Mouse (Mus musculus) thymus, adult 2 months (tissue): ENCODE data around the gene Olfr827.

Experiments used
- CTCF ChIP-seq: fragments of 200-500 bp; IDR thresholded peaks from 2 replicates; pipeline ENCODE4 v1.5.1; 2012; ENCODE audit warnings: mild to moderate bottlenecking, control low read depth, low read length, moderate library complexity, borderline replicate concordance; ENCODE audit not compliant: control insufficient read depth, poor library complexity, insufficient read depth; ENCODE audit errors: extremely low read depth
- POLR2A ChIP-seq: fragments of 200-500 bp; IDR thresholded peaks from 2 replicates; pipeline ENCODE4 v1.6.1; 2012; ENCODE audit warnings: mild to moderate bottlenecking, low read length, control low read depth, moderate library complexity; ENCODE audit not compliant: control insufficient read depth, poor library complexity, insufficient read depth; ENCODE audit errors: extremely low read depth

DNA sequence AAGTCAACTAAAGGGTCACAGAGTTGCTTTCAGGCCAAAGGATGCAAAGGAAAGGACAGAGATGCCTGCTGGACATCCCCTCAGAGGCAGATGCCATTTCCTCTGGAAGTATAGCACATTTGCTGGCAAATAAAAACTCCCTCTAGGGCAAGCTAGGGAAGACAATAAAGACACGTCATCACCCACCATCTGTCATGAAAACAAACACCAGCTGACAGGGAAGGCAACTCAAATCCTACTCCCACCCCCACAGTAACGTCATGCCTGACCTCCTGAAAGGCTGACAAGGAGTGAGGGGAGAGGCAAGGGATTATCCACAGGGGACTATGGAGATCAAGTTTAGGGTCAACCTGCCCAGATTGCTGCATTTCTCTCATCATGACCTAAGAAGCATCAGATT, 30.1 kb upstream of the Olfr827 start:
- TF ChIP-seq CTCF (no peak), POLR2A (no peak)
